Mouse (Mus musculus) macrophage (primary cell): ENCODE data around the gene Gm20683. TPM values are rescaled to one million over a fixed set of nuclear protein-coding genes. Genes with fewer than 3 reads are reported as not detected.

Source experiments
- H3K27ac ChIP-seq: fragments of 350-480 bp; formaldehyde crosslinking; 2 replicates; pipeline ENCODE4 v1.9.0; 2021
- H3K36me3 ChIP-seq: fragments of 350-480 bp; formaldehyde crosslinking; 2 replicates; pipeline ENCODE4 v1.9.0; 2021; ENCODE audit errors: inconsistent target
- H3K4me3 ChIP-seq: fragments of 350-480 bp; formaldehyde crosslinking; 2 replicates; pipeline ENCODE4 v1.9.0; 2021; ENCODE audit errors: inconsistent target
- H3K79me2 ChIP-seq: fragments of 350-480 bp; formaldehyde crosslinking; 2 replicates; pipeline ENCODE4 v1.9.0; 2021; ENCODE audit errors: inconsistent target
- WGBS: methylation state at CpG from one replicate; pipeline ENCODE4 v1.1.7; 2026; ENCODE audit warnings: inconsistent platforms; ENCODE audit not compliant: missing documents; 5-methylcytosine and 5-hydroxymethylcytosine counted together
- polyA plus RNA-seq: library from polyadenylated mRNA; stranded (reverse); fragments of 250-400 nt; gene quantifications from 3 replicates; pipeline ENCODE4 v1.2.4, GENCODE M21; 2018; ENCODE audit warnings: inconsistent platforms

The Gm20683 gene
- polyA plus RNA-seq, 1 experiment from 2014 or later, result 0.09 TPM

- 0 out of 2 replicates have a peak overlapping the region, but pooled peaks have one; percentile 19 for H3K27ac ChIP-seq
- no peaks in the 10 kb centered on the region for H3K36me3 ChIP-seq
- no peaks in the 10 kb centered on the region; the same call in 1 of the 2 replicates for H3K79me2 ChIP-seq
- peak overlapping the region; percentile 40 for H3K4me3 ChIP-seq
- under 1% methylated on average over 41 of the region's 42 CpGs for WGBS
These were observed 26.5 kb upstream of the Gm20683 start for GRCm38 (mm10) chr17:25867836-25868600.

- Histone ChIP-seq H3K27ac (no peak overlapping the region), H3K79me2 (no peaks in the 10 kb centered on the region; the same call in 1 of the 2 replicates), H3K36me3 (no peaks in the 10 kb centered on the region), H3K4me3 (peak overlapping the region; percentile 40)
- WGBS, result 12% methylated on average over 7 of the region's 7 CpGs
These were observed 25.9 kb upstream of the Gm20683 start for GRCm38 (mm10) chr17:25867509-25867835.

- H3K4me3 ChIP-seq, result no peak overlapping the region
- WGBS, result 94% methylated on average over 3 of the region's 3 CpGs
- no peaks in the 10 kb centered on the region; the same call in 1 of the 2 replicates for H3K79me2 ChIP-seq
- no peak overlapping the region for H3K27ac ChIP-seq
- H3K36me3 ChIP-seq, result no peaks in the 10 kb centered on the region
These were observed 24.6 kb upstream of the Gm20683 start for GRCm38 (mm10) chr17:25866172-25866571.

- no peak overlapping the region for H3K27ac ChIP-seq
- H3K4me3 ChIP-seq, result no peak overlapping the region
- H3K36me3 ChIP-seq, result no peaks in the 10 kb centered on the region
- WGBS, result 86% methylated on average over 11 of the region's 11 CpGs
- no peaks in the 10 kb centered on the region; the same call in 1 of the 2 replicates for H3K79me2 ChIP-seq
These were observed 23.7 kb upstream of the Gm20683 start for GRCm38 (mm10) chr17:25865288-25865687.

GRCm38 (mm10) chr17:25864311-25864710 is 22.7 kb upstream of the Gm20683 start:
- Histone ChIP-seq H3K27ac (no peak overlapping the region), H3K36me3 (no peaks in the 10 kb centered on the region), H3K4me3 (no peak overlapping the region), H3K79me2 (no peaks in the 10 kb centered on the region; the same call in 1 of the 2 replicates)
- WGBS, result 95% methylated on average over 14 of the region's 14 CpGs

GRCm38 (mm10) chr17:25863681-25864080 is 22.1 kb upstream of the Gm20683 start:
- Histone ChIP-seq H3K27ac (no peak overlapping the region), H3K79me2 (no peaks in the 10 kb centered on the region; the same call in 1 of the 2 replicates), H3K36me3 (no peaks in the 10 kb centered on the region), H3K4me3 (no peak overlapping the region)
- WGBS, result 94% methylated on average over 6 of the region's 6 CpGs

- Histone ChIP-seq H3K36me3 (no peaks in the 10 kb centered on the region), H3K79me2 (no peaks in the 10 kb centered on the region; the same call in 1 of the 2 replicates), H3K27ac (peak overlapping the region; percentile 27), H3K4me3 (peak overlapping the region; percentile 39)
- 10% methylated on average over 6 of the region's 6 CpGs for WGBS
These were observed 20.4 kb upstream of the Gm20683 start for GRCm38 (mm10) chr17:25861704-25862612.

- no peaks in the 10 kb centered on the region for H3K36me3 ChIP-seq
- peak within 1 kb of the TSS; percentile 39 for H3K4me3 ChIP-seq
- H3K27ac ChIP-seq, result peak within 1 kb of the TSS; percentile 27
- H3K79me2 ChIP-seq, result no peaks in the 10 kb centered on the region; the same call in 1 of the 2 replicates
- 4% methylated on average over 58 of the region's 65 CpGs for WGBS
These were observed 19.5 kb upstream of the Gm20683 start, which contains the start of gene Wdr90 for GRCm38 (mm10) chr17:25860832-25861703. Gene Wdr90 (minus strand): TSS chr17:25861501.

GRCm38 (mm10) chr17:25860229-25860628 is 18.7 kb upstream of the Gm20683 start:
- no peak overlapping the region for H3K27ac ChIP-seq
- WGBS, result 90% methylated on average over 6 of the region's 6 CpGs
- no peak overlapping the region for H3K4me3 ChIP-seq

GRCm38 (mm10) chr17:25844396-25844901 is 2.9 kb upstream of the Gm20683 start, which contains the start of gene Rhot2:
Gene Rhot2 (minus strand): TSS chr17:25844851.
- Histone ChIP-seq H3K27ac (peak within 1 kb of the TSS; percentile 44), H3K36me3 (peaks cover 31% of the 10 kb centered on the region), H3K79me2 (peaks cover 10% of the 10 kb centered on the region; the same call in 1 of the 2 replicates), H3K4me3 (peak within 1 kb of the TSS; percentile 68)
- WGBS, result 0% methylated on average over 19 of the region's 21 CpGs

More at GRCm38 (mm10) chr17:25860229-25860628, 18.7 kb upstream of the Gm20683 start:
- Histone ChIP-seq H3K36me3 (no peaks in the 10 kb centered on the region), H3K79me2 (no peaks in the 10 kb centered on the region)

- H3K79me2 ChIP-seq, result peaks cover 10% of the 10 kb centered on the region; the same call in 1 of the 2 replicates
- WGBS, result 3% methylated on average over 38 of the region's 38 CpGs
- H3K27ac ChIP-seq, result 0 out of 2 replicates have a peak overlapping the region, but pooled peaks have one; percentile 2
- H3K36me3 ChIP-seq, result peaks cover 37% of the 10 kb centered on the region
- peak overlapping the region; percentile 68 for H3K4me3 ChIP-seq
These were observed 2.3 kb upstream of the Gm20683 start for GRCm38 (mm10) chr17:25843636-25844395.

- H3K4me3 ChIP-seq, result no peak overlapping the region
- no peak overlapping the region for H3K27ac ChIP-seq
- peaks cover 10% of the 10 kb centered on the region; the same call in 1 of the 2 replicates for H3K79me2 ChIP-seq
- H3K36me3 ChIP-seq, result peaks cover 42% of the 10 kb centered on the region
- WGBS, result 95% methylated on average over 4 of the region's 4 CpGs
These were observed 1.6 kb upstream of the Gm20683 start for GRCm38 (mm10) chr17:25843122-25843521.

- H3K27ac ChIP-seq, result no peak overlapping the region
- no peak overlapping the region for H3K4me3 ChIP-seq
- H3K79me2 ChIP-seq, result peaks cover 10% of the 10 kb centered on the region; the same call in 1 of the 2 replicates
- H3K36me3 ChIP-seq, result peaks cover 48% of the 10 kb centered on the region
- WGBS, result 100% methylated on average over 3 of the region's 3 CpGs
These were observed 946 bp upstream of the Gm20683 start for GRCm38 (mm10) chr17:25842509-25842908.
